Mouse (Mus musculus) spleen, postnatal 14 days (tissue): ENCODE results near the gene Olfr1161.
"Not testable (repeated sequence)": the region's sequence is repeated elsewhere in the genome, so short reads cannot be mapped to it uniquely, and the experiment has no call there.

Source experiments
- DNase-seq, 2 experiments: peaks; one replicate each; pipeline ENCODE4 v3.0.0; 2021 to 2022; ENCODE audit warnings: low spot score in 2 of 2

The Olfr1161 gene

GRCm38 (mm10) chr2:88022474-88022873 is at the start of gene Olfr1161:
TSS of gene Olfr1161 (plus strand) at chr2:88022774.
- DNase-seq = not testable (repeated sequence)

- DNase-seq = no peak
Observed at GRCm38 (mm10) chr2:87974563-87974962, 48.0 kb upstream of the Olfr1161 start, which contains the start of gene Olfr74. TSS of gene Olfr74 (minus strand) at chr2:87974663.

- DNase-seq = no peak
Observed at GRCm38 (mm10) chr2:87989813-87990212, 32.8 kb upstream of the Olfr1161 start, which contains the start of gene Olfr1158. TSS of gene Olfr1158 (plus strand) at chr2:87990113.

- no peak for DNase-seq
Observed at GRCm38 (mm10) chr2:88007515-88008318, 14.9 kb upstream of the Olfr1161 start, which contains the start of gene Olfr1160. TSS of gene Olfr1160 (minus strand) at chr2:88008268.

- no peak for DNase-seq
Observed at GRCm38 (mm10) chr2:88037599-88037998, 15.0 kb downstream of the Olfr1161 start, which contains the start of gene Olfr73. TSS of gene Olfr73 (minus strand) at chr2:88037699.

- no peak for DNase-seq
Observed at GRCm38 (mm10) chr2:88051029-88051428, 28.5 kb downstream of the Olfr1161 start, which contains the start of gene Olfr1162. TSS of gene Olfr1162 (minus strand) at chr2:88051129.

- no peak for DNase-seq
Observed at GRCm38 (mm10) chr2:88063587-88063986, 41.0 kb downstream of the Olfr1161 start.

- DNase-seq = no peak
Observed at GRCm38 (mm10) chr2:88071730-88072129, 49.2 kb downstream of the Olfr1161 start, which contains the start of gene Olfr1163. TSS of gene Olfr1163 (minus strand) at chr2:88071830.
